Mouse (Mus musculus): ENCODE results near the gene Limk2. TPM values are rescaled to one million over a fixed set of nuclear protein-coding genes. Genes with fewer than 3 reads are reported as not detected.

Limk2 gene
- polyA plus RNA-seq, 1 experiment from 2014 or later, result 95.8 TPM

DNA sequence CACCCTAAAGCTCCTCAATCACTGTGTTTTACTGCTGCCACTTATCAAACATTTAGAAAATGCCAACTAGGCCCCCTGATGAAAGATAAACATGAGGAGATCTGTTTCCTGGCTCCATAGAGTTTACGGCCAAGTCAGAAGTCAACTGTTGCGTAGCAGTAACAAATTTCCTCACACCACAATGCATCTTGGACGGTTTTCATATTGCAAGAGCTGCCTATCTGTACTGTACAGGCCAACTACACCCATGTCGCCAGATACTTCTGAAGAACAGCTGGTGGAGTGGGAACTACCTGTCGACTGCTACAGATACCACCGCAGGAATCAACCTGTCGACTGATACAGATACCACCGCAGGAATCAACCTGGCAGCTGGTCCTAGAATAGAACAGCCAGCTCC, 35.9 kb upstream of the Limk2 start:
- 81% methylated on average over 8 of the region's 8 CpGs for WGBS
- no peak for ATAC-seq (ENCODE audit: insufficient number of reproducible peaks, insufficient read depth, low FRiP score, low read depth)

DNA sequence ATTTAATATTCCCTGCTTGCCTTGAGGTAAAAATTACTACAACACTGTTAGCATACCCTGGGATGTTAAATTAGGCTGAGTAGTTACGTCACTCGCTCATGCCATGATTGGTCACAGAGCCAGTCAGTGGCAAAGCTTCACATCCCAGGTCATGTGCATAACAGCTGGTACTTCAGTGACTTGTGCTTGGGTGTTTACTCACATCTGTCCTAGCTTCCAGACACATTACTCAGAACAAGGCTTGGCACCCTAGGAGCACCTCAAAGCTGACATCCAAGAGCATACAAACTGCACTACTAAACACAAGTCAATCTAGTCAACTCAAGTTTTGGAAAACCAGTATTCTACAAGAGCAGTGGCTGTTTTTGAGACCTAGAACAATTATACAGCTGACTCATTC, 34.1 kb upstream of the Limk2 start:
- Histone ChIP-seq H3K4me1 (ENCODE audit: control insufficient read depth, insufficient read depth, low read length) (no peaks in the 10 kb centered on the region), H3K4me3 (ENCODE audit: low read depth, low read length) (no peak overlapping the region), H3K9ac (replicated peaks; ENCODE audit: low read depth, low read length) (no peak overlapping the region), H3K9me3 (ENCODE audit: control insufficient read depth, low read depth, low read length) (no peaks in the 10 kb centered on the region), H3K4me2 (replicated peaks; ENCODE audit: low read depth, low read length) (no peak overlapping the region), H3K27me3 (ENCODE audit: control insufficient read depth, insufficient read depth, low read length) (no peaks in the 10 kb centered on the region), H3K36me3 (ENCODE audit: control insufficient read depth, insufficient read depth, low read length) (no peaks in the 10 kb centered on the region), H3K27ac (ENCODE audit: low read length) (no peak overlapping the region)
- WGBS, result 89% methylated on average over 2 of the region's 2 CpGs
- ATAC-seq (ENCODE audit: insufficient number of reproducible peaks, insufficient read depth, low FRiP score, low read depth), result no peak

More for the DNA sequence above, 35.9 kb upstream of the Limk2 start:
- Histone ChIP-seq H3K4me2 (replicated peaks; ENCODE audit: low read depth, low read length) (no peak overlapping the region), H3K27ac (ENCODE audit: low read length) (no peak overlapping the region), H3K36me3 (ENCODE audit: control insufficient read depth, insufficient read depth, low read length) (no peaks in the 10 kb centered on the region), H3K9me3 (ENCODE audit: control insufficient read depth, low read depth, low read length) (no peaks in the 10 kb centered on the region), H3K4me1 (ENCODE audit: control insufficient read depth, insufficient read depth, low read length) (no peaks in the 10 kb centered on the region), H3K27me3 (ENCODE audit: control insufficient read depth, insufficient read depth, low read length) (no peaks in the 10 kb centered on the region), H3K9ac (replicated peaks; ENCODE audit: low read depth, low read length) (no peak overlapping the region), H3K4me3 (ENCODE audit: low read depth, low read length) (no peak overlapping the region)

DNA sequence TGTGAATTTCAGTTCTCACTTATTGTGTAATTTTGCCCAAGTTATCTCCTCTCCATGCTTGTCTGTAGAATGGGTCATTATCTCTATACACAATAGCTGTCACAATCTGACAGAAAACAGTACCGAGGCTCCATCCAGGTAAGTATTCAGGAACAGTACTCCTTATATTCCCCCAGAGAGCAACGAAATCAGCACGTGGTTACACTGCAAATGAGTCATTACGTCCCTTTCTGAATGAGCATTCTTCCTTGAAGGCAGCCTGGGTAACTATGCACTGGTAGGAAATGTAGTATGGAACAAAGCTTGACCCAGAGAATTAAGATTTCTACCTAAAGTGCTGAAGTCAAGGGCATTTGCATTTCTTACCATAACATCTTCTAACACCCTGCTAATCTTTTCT, 33.7 kb upstream of the Limk2 start:
- no peak for ATAC-seq (ENCODE audit: insufficient number of reproducible peaks, insufficient read depth, low FRiP score, low read depth)
- H3K9me3 ChIP-seq (ENCODE audit: control insufficient read depth, low read depth, low read length), result no peaks in the 10 kb centered on the region
- H3K27ac ChIP-seq (ENCODE audit: low read length), result no peak overlapping the region
- no peak overlapping the region for H3K9ac ChIP-seq (replicated peaks; ENCODE audit: low read depth, low read length)
- H3K27me3 ChIP-seq (ENCODE audit: control insufficient read depth, insufficient read depth, low read length), result no peaks in the 10 kb centered on the region
- no peaks in the 10 kb centered on the region for H3K4me1 ChIP-seq (ENCODE audit: control insufficient read depth, insufficient read depth, low read length)
- no peak overlapping the region for H3K4me3 ChIP-seq (ENCODE audit: low read depth, low read length)
- no peak overlapping the region for H3K4me2 ChIP-seq (replicated peaks; ENCODE audit: low read depth, low read length)
- WGBS, result 82% methylated on average over 4 of the region's 4 CpGs
- H3K36me3 ChIP-seq (ENCODE audit: control insufficient read depth, insufficient read depth, low read length), result no peaks in the 10 kb centered on the region

DNA sequence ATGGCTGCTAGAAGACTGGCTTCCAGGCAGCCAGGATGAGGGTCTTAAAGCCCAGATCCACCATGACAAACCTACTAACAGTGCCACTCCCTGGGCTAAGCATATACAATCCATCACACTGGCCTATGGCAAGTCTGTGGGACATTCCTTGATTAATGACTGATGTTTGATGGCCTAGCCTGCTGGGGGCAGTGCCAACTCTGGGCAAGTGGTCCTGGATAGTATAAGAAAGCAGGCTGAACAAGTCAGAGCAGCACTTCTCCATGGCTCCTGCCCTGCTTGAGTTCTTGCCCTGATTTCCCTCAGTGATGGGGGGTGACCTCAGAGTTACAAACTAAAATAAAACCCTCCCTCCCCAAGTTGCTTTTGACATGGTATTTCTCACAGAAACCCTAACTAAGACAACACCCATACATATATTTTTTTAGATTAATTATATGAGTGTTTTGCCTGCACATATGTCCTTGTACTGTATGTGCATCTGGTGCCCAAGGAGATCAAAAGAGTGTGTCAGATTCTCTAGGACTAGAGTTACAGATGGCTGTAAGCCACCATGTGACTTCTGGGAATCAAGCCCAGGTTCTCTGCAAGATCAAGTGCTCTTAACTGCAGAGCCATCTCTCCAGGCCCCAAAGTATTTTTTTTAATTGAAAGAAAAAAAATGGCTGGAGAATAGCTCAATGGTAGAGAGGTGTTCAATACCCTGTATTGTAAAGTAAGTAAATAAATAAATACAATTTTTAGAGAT, 32.9 kb upstream of the Limk2 start:
- no peak overlapping the region for H3K4me3 ChIP-seq (ENCODE audit: low read depth, low read length)
- H3K27me3 ChIP-seq (ENCODE audit: control insufficient read depth, insufficient read depth, low read length), result no peaks in the 10 kb centered on the region
- no peaks in the 10 kb centered on the region for H3K9me3 ChIP-seq (ENCODE audit: control insufficient read depth, low read depth, low read length)
- no peaks in the 10 kb centered on the region for H3K4me1 ChIP-seq (ENCODE audit: control insufficient read depth, insufficient read depth, low read length)
- H3K27ac ChIP-seq (ENCODE audit: low read length), result no peak overlapping the region
- no peaks in the 10 kb centered on the region for H3K36me3 ChIP-seq (ENCODE audit: control insufficient read depth, insufficient read depth, low read length)
- no peak for ATAC-seq (ENCODE audit: insufficient number of reproducible peaks, insufficient read depth, low FRiP score, low read depth)
- no peak overlapping the region for H3K4me2 ChIP-seq (replicated peaks; ENCODE audit: low read depth, low read length)
- no peak overlapping the region for H3K9ac ChIP-seq (replicated peaks; ENCODE audit: low read depth, low read length)

DNA sequence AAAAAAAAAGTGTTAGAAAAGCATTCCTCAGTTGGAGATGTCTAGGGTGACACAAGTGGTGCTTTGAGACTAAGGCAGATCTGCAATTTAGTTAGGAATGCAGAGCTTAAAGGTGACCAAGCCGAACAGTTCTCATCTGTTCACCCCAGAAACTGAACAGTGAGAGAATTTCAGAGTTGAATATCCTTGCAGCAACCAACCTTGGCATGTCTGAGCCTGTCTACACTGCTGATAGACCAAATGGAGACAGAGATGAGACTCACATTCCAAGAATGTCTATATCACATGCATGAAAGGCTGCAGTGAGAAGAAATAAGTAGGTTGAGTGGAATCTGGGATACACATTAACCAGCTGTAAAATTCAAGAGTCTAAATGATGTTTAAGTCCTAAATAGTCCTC, 28.6 kb upstream of the Limk2 start:
- Histone ChIP-seq H3K4me1 (ENCODE audit: control insufficient read depth, insufficient read depth, low read length) (no peaks in the 10 kb centered on the region), H3K4me3 (ENCODE audit: low read depth, low read length) (no peak overlapping the region), H3K36me3 (ENCODE audit: control insufficient read depth, insufficient read depth, low read length) (no peaks in the 10 kb centered on the region), H3K27me3 (ENCODE audit: control insufficient read depth, insufficient read depth, low read length) (no peaks in the 10 kb centered on the region), H3K27ac (ENCODE audit: low read length) (no peak overlapping the region), H3K9ac (replicated peaks; ENCODE audit: low read depth, low read length) (no peak overlapping the region), H3K4me2 (replicated peaks; ENCODE audit: low read depth, low read length) (no peak overlapping the region), H3K9me3 (ENCODE audit: control insufficient read depth, low read depth, low read length) (no peaks in the 10 kb centered on the region)
- WGBS, result 90% methylated on average over 1 of the region's 1 CpGs
- ATAC-seq (ENCODE audit: insufficient number of reproducible peaks, insufficient read depth, low FRiP score, low read depth), result no peak

DNA sequence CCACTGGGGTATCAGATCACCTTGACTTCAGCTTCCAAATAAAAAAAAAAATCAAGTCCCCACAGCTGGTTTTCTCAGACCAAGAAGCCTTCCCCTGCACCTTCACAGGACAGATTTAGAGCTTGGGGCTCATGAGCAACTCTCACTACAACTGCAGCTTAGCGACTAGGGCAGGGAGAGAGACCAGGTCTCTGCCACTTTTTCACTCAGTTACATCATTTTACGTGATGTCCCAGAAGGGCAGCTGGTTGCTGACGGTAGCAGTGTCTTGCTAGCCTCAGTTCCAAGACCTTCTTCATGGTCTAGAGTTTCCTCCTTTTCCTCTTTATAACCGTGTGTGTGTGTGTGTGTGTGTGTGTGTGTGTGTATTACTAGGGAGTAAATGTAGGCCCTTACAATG, 24.8 kb upstream of the Limk2 start:
- H3K27ac ChIP-seq (ENCODE audit: low read length), result no peak overlapping the region
- no peak for ATAC-seq (ENCODE audit: insufficient number of reproducible peaks, insufficient read depth, low FRiP score, low read depth)
- no peaks in the 10 kb centered on the region for H3K4me1 ChIP-seq (ENCODE audit: control insufficient read depth, insufficient read depth, low read length)
- 79% methylated on average over 4 of the region's 4 CpGs for WGBS
- H3K4me2 ChIP-seq (replicated peaks; ENCODE audit: low read depth, low read length), result no peak overlapping the region
- H3K4me3 ChIP-seq (ENCODE audit: low read depth, low read length), result no peak overlapping the region
- no peaks in the 10 kb centered on the region for H3K36me3 ChIP-seq (ENCODE audit: control insufficient read depth, insufficient read depth, low read length)
- no peak overlapping the region for H3K9ac ChIP-seq (replicated peaks; ENCODE audit: low read depth, low read length)
- H3K27me3 ChIP-seq (ENCODE audit: control insufficient read depth, insufficient read depth, low read length), result no peaks in the 10 kb centered on the region
- H3K9me3 ChIP-seq (ENCODE audit: control insufficient read depth, low read depth, low read length), result no peaks in the 10 kb centered on the region

DNA sequence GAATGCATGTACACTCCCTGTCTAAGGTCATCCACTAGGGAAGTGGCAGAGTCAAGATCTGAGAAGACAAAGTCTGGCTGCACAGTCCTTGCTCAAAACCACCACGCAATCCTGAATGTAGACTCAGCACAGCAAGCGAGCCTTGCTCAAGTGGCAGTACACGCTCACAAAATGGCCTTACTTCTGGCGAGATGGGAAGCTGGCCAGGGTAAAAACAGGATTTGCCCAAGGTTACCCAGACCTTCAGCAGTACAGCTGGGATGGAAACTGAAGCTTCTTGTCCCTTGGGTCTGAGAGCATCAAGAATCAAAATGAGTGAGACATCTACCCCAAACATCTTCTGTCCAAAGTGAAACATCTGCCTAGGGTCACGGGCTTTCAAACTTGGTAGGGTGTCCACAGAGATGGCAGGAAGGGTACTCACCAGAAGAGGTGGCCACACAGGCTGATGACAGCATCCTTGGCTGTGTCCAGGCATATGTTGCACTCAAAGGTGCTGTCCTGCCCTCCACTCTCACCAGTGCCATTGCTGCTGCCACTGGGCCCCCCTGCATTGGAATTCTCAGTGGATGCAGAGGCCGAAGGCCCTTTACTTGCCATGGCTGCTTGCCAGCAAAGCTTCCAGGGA, 23.1 kb upstream of the Limk2 start:
- no peak for ATAC-seq (ENCODE audit: insufficient number of reproducible peaks, insufficient read depth, low FRiP score, low read depth)
- Histone ChIP-seq H3K27me3 (ENCODE audit: control insufficient read depth, insufficient read depth, low read length) (no peaks in the 10 kb centered on the region), H3K27ac (ENCODE audit: low read length) (no peak overlapping the region), H3K4me3 (ENCODE audit: low read depth, low read length) (no peak overlapping the region), H3K4me2 (replicated peaks; ENCODE audit: low read depth, low read length) (no peak overlapping the region), H3K36me3 (ENCODE audit: control insufficient read depth, insufficient read depth, low read length) (no peaks in the 10 kb centered on the region), H3K9me3 (ENCODE audit: control insufficient read depth, low read depth, low read length) (no peaks in the 10 kb centered on the region), H3K4me1 (ENCODE audit: control insufficient read depth, insufficient read depth, low read length) (no peaks in the 10 kb centered on the region), H3K9ac (replicated peaks; ENCODE audit: low read depth, low read length) (no peak overlapping the region)
- 88% methylated on average over 6 of the region's 6 CpGs for WGBS

DNA sequence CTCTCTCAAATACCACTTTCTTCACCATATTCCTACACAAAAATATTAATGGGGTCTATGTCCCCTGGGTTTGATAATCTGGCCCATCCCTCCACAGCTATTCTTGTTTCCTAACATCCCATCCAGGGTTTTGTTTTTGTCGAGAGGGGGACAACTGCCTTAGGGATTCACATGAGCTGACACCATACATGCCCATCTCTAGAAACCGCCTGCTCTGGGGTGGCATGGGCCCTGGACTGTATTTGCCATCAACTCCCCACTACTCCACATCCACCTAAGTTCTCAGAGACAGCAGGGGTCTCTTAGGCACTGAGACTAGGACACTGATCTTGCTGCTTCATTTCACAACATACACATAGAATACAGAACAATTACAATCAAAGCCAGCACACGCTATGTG, 22.5 kb upstream of the Limk2 start:
- Histone ChIP-seq H3K9ac (replicated peaks; ENCODE audit: low read depth, low read length) (no peak overlapping the region), H3K36me3 (ENCODE audit: control insufficient read depth, insufficient read depth, low read length) (no peaks in the 10 kb centered on the region), H3K27ac (ENCODE audit: low read length) (no peak overlapping the region), H3K4me3 (ENCODE audit: low read depth, low read length) (no peak overlapping the region), H3K9me3 (ENCODE audit: control insufficient read depth, low read depth, low read length) (no peaks in the 10 kb centered on the region), H3K4me1 (ENCODE audit: control insufficient read depth, insufficient read depth, low read length) (no peaks in the 10 kb centered on the region), H3K4me2 (replicated peaks; ENCODE audit: low read depth, low read length) (no peak overlapping the region), H3K27me3 (ENCODE audit: control insufficient read depth, insufficient read depth, low read length) (no peaks in the 10 kb centered on the region)
- no peak for ATAC-seq (ENCODE audit: insufficient number of reproducible peaks, insufficient read depth, low FRiP score, low read depth)
- 91% methylated on average over 3 of the region's 3 CpGs for WGBS

DNA sequence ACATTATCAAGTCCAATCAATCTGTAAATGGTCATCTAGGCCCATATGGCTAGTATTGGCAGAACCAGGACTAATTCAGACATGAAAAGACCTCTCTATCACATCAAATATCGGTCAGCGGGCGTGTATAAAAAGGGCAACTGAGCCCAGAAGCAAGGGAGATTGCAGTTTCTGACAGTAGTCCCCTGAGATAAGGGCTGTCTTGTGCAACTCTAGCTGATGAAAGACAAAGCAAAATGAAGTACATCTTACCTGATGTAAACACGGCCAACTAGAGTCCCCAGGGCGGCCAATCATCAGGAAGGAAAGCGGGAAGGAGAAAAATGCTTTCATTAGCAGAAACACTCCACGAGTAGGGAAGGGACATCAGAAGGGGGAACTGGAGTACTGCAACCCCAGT, 19.6 kb upstream of the Limk2 start:
- Histone ChIP-seq H3K36me3 (ENCODE audit: control insufficient read depth, insufficient read depth, low read length) (peaks cover 9% of the 10 kb centered on the region), H3K4me1 (ENCODE audit: control insufficient read depth, insufficient read depth, low read length) (no peaks in the 10 kb centered on the region), H3K27ac (ENCODE audit: low read length) (no peak overlapping the region), H3K27me3 (ENCODE audit: control insufficient read depth, insufficient read depth, low read length) (no peaks in the 10 kb centered on the region), H3K4me2 (replicated peaks; ENCODE audit: low read depth, low read length) (no peak overlapping the region), H3K9ac (replicated peaks; ENCODE audit: low read depth, low read length) (no peak overlapping the region), H3K4me3 (ENCODE audit: low read depth, low read length) (no peak overlapping the region), H3K9me3 (ENCODE audit: control insufficient read depth, low read depth, low read length) (no peaks in the 10 kb centered on the region)
- WGBS, result 80% methylated on average over 7 of the region's 7 CpGs
- ATAC-seq (ENCODE audit: insufficient number of reproducible peaks, insufficient read depth, low FRiP score, low read depth), result no peak

Measured in stomach, embryonic 14.5 days (tissue).